Mouse (Mus musculus) heart, postnatal 0 days (tissue): Measurements from ENCODE around the gene Pde4d.

Experiments used
- CTCF ChIP-seq: IDR thresholded peaks from 2 replicates; pipeline ENCODE4 v1.5.1; 2016; ENCODE audit warnings: antibody characterized with exemption, control low read depth, low read depth
- EP300 ChIP-seq: IDR thresholded peaks from 2 replicates; pipeline ENCODE4 v1.6.1; 2016; ENCODE audit warnings: antibody characterized with exemption, low read depth

DNA sequence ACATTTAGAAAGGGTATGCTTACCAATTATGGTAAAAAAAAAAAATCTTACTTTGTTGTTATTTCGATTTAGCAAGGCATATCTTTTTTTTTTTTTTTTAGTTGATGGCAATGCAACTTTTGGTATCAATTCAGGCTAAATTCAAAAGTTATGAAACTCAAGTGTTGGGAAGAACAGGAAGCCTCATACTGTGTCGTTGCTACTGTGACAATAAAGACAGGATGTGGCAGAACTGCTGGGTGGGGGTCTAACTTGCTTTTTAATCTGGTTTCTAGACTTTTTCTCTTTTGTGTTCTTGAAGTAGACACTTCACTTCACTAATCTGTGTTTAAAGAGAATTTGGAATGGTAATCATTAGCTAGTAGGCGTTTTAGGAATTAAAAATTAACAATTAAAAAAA lies 147.2 kb downstream of the Pde4d start:
- TF ChIP-seq CTCF (no peak), EP300 (no peak)
